Mouse (Mus musculus) fat pad, adult 2 months (tissue): ENCODE data around the gene Sesn1.

Experiments
- DNase-seq: peaks from one replicate; pipeline ENCODE4 v3.0.0-alpha.2; 2011; ENCODE audit warnings: low read depth, low spot score; ENCODE audit errors: extremely low read depth

Sesn1 gene

DNA sequence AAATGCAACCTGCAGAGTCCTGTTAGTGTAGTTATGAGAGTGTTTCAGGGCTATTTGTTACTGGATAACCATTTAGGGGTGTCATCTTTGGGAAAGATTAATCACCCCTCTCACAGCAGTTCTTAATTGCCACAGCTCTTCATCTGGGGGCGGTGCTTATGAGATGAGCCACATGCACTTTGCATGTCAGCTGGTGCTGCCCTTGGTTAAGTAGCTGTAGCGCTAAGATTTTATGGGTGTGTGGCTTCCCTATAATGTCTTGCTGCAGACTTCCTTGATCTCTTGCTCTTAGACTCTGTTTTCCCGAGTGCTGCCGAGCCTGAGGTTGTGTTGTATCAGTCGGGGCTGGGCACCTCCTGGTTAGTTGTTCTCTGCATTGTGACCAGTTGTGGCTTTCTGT lies 58.2 kb downstream of the Sesn1 start:
- no peak for DNase-seq

DNA sequence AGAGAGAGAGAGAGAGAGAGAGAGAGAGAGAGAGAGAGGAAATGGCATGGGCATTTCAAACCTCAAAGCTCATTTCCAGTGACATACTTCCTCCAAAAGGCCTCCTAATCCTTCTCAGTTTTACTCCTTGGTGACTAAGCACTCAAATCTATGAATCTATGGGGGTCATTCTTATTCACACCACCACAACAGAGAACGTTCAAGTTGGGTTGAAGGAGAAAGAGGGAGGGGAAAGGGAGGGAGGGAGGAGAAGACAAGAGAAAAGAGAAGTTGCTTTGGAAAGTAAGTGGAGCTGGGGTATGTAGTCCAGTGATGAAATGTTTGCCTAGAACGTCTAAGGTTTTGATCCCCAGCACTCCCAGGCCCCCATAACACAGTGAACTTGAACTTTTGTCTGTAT lies 60.4 kb downstream of the Sesn1 start:
- DNase-seq, result no peak

DNA sequence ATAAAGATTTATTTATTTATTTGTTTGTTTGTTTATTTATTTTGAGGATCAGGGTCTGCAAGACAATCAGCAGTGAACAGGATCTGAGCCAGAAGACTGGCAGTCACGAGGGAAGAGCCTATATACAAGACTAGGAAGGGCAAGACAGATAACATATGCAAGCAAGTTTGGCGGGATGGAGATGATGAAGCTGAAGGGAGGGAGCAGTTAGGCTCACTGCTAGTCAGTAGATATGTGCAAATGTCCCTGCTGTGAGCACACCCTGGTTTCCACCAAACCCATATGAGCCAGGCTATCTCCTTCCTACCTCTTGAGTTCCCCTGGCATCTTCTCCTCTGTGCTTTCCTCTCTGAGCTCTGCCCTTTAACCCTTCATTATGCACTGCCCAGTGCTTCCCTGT lies 61.8 kb downstream of the Sesn1 start:
- no peak for DNase-seq

DNA sequence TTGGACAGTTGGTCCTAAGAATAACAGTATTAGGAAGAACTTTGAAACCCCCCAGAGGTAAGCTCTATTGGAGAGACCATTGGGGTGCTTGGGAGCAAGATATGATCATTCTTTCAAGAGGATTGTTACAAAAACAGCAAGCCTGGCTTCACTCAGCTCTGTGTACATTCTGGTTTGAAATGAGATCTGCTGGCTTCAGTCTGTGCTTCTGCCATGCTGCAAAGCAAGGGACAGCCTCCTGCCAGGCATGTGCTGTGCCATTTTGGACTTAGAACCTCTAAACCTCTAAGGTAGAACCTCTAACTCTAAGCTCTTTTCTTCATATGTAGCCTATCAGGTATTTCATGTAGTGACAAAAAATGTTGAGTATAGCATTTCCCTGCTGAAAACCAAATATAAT lies 65.9 kb downstream of the Sesn1 start:
- no peak for DNase-seq

DNA sequence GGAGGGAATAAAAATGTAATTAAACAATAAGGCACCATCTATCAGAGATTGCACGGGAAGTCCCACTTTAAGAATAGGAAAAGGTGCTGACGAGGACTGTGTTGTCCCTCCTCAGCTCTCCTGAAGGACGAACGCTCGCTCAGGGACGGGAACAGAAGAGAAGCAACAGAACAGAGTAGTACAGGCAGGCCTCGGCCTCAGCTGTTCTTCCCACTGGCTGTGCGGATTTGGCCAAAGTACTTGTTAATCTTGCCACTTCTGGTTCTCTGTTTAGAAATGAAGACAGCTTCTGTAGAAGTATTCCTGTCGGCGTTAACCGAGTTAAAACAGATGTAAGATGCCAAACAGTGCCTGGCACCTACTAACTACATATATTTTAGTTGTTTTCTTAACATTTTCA lies 68.6 kb downstream of the Sesn1 start:
- DNase-seq, result no peak

DNA sequence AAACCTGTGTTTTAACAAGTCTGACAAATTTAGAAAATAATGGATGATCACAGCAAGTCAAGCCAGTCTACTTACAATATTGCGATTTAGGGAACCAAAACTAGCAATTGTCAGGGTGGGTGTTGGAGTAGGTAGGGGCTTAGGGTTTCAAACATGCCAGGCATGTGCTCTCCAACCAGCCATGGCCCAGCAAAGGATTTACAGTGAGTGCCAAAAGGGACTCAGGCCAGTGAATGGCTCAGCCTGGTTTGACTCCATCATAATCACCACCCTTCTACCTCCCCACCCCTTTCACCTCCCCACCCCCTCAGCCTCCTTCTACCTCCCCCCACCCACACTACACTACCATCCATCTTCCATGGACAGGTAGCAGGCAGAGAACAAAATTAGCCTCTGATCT lies 69.9 kb downstream of the Sesn1 start:
- DNase-seq, result no peak

DNA sequence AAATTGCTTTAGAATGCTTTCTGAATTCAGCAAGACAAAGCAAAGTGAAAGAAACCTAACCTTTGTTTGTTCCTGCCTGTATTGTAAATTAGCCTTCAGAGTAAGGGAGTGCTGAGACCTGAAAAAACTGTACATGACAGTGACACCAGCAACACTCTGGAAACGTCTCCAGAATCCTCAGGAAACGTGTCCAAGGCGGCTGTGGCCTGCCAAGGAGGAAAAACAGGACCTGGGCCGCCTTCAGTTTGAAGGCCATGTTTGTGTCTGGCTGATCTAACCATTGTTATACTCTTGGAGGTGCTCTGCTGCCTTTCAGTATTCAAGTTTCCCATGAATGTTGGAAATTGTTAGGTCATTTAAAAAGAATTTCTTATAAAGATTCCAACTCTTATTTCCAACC lies 70.5 kb downstream of the Sesn1 start:
- DNase-seq, result no peak

DNA sequence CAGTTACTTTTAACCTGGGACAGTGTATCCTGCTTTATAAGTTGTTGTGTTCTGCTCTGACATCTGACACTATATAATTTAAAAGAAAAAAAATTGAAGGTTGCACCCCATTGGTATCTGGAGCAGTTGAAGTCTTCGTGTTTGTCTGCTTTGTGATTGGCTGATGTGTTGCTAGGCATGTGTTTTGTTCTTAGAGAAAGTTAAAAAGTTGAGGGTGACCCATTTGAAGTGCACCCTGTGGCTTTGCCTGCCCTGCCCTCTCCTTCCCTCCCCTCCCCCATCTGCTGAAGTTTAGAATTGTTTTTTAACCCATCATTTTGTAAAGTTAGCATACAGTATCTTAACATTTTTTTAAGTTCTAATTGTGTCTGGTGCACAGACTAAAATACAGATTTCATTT lies 71.0 kb downstream of the Sesn1 start:
- no peak for DNase-seq

DNA sequence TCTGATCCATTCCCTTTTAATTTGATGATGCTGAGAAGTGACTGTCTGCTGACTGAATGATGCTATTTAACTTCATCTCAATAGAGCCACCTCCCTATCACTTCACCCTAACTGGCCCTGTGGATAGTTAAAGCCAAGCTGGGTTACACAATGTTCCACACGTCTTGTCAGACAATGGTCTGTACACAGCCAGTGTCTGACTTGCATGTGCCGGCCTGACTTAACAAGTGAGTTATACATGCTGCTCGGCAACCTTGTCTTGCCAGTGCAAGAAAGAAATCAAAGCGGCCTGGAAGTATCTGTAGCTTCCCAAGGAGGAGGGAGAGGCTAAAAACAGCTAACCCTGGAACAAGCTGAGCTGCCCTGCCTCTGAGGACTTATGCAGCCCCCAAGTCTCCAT lies 71.7 kb downstream of the Sesn1 start:
- DNase-seq, result no peak

DNA sequence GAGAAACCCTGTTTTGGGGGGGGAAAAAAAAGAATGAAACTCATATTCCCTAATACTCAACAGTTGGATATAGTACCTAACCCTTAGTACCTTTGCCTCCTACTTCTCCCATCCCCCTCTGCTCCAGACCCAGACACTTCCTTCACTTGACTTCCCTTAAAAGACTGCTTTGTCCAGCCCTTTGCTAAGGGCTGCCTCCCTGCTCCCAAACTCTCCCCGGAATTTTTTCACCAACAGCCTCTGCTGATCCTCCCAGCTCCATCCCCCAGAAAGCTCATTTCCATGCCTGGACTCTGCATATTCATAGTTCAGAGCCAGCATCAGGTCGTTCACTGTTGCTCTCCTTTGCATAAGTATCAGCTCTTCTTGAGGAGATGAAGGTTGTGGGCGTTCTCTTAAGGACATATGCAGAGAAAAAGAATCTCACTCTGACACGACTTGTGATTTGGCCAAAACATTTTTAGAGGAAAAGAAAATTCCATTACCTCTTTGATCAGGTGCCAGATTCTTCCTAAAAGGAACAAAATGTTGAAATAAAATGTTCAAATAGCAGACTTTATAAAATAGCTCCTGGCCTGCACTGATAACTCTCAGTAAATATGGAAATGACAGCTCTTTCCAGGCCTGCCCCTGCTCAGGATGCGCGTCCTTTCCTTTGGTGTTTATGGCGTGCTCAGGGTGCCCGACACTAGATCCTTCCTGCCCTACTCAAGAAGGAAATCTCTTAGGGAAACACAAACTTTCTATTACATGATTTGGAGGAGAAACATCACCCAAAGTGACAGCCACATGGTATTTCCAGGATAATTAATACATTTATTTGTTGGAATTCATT lies 74.2 kb downstream of the Sesn1 start:
- DNase-seq, result no peak

DNA sequence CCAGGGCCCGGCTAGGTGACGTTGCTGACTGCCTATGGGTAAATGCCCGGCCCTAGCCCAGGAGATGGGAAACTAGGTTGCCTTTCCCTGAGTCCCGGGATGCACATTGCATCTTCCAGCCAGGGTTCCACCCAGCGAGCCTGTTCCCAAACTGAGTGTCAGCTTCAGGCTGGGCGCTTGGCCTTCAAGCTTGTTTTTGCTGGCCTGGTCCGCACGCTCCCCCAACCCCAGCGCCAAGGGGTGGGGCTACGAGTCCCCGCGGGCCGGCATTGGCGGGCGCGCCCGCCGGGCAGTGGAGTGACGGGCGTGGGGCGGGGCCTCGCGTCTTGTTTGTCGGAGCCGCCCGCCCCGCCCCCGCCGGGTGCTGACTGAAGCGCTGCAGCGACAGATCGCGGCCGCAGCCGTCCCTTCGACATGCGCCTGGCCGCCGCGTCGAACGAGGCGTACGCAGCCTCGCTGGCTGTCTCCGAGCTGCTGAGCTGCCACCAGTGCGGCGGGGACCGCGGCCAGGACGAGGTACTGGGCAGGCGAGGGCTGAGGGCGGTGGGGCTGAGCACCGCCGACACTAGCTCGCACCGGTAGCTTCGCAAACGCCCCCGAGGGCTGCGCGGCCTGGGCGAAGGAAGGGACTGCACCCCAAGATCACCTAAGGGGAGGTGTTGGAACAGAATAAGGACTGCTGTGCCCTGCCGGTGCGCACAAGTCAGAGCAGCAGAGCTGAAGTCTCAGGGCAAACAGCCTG lies 77.5 kb downstream of the Sesn1 start:
- DNase-seq, result no peak

DNA sequence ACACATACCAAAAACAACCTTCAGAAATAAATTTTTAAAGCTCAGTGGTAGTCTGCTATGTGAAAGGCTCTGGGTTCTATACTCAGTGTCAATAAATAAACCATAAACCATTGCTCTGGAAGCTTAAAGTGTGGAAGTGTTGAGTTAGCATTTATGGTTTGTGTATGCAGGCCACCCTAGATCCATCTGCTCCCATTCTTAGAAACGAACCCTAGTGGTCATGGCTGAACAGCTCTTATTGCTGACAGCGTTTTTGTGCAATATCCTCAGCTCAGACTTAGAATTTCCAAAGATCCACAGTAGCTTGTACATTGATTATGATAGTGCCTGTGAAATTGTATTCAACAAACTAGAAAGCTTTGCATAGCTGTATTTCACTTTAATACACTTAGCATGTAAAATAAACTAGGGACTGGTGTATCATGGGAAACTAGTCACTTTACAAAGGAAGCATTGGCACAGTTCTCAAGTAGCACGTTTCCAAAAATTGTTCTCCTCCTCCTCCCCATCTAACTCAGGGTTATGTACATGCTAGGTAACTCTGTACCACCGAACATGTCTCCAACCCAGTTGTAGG lies 78.7 kb downstream of the Sesn1 start:
- no peak for DNase-seq

DNA sequence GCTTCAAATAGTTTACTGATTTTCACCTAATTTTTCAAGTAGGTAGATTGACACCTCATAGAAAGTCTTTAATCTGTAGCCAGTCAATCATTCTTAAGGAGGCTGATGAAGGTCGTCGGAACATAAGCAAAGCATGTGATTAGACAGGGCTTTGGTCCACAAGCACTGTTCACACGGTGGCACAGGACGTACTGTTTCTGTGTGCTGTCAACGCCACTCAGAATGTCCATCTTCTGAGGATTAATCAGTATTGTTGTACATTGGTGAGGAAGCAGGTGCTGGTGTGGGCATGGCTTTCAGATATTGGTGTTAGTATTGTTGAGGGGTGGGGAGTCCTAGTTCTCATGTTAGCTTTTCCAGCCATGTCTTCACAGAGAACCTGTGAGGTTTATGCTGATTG lies 79.8 kb downstream of the Sesn1 start:
- DNase-seq, result no peak

DNA sequence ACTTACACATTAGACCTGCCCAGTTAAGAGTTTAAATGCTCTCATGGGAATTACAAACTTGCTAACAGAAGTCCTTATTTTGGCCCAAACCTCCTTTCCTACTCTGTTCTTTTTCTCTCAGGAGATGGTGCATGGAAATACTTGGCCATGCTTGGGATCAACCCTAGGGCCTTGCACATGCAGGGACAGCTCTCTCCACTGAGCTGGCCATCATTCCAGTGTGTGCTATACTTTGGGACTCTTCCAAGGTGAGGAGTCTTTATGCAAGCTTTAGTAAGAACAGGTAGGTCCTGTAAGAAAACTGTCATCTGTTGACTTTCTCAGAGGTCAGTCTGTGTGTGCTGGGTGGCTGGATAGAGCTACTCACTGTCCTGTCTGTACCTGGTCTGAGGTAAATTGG lies 80.8 kb downstream of the Sesn1 start:
- peak; percentile 86 for DNase-seq

DNA sequence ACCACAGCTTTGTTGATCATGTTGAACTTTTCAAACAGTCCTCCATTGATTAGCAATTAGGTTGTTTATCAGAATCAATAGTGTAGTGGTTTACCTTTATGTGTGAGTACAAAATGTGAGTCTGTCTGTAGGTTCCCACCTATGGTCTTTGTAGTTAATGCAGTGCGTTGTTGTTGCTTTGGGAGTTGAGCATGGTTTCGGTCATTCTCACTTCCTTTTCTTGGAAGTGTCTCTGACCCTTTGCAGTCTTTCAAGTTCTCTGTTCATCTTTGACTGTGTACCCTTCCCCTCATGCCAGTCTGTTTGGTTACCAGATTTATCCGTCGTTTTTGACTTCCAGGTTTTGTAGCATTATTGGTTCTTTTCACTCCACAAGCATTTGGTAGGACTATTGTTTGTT lies 81.6 kb downstream of the Sesn1 start:
- no peak for DNase-seq

DNA sequence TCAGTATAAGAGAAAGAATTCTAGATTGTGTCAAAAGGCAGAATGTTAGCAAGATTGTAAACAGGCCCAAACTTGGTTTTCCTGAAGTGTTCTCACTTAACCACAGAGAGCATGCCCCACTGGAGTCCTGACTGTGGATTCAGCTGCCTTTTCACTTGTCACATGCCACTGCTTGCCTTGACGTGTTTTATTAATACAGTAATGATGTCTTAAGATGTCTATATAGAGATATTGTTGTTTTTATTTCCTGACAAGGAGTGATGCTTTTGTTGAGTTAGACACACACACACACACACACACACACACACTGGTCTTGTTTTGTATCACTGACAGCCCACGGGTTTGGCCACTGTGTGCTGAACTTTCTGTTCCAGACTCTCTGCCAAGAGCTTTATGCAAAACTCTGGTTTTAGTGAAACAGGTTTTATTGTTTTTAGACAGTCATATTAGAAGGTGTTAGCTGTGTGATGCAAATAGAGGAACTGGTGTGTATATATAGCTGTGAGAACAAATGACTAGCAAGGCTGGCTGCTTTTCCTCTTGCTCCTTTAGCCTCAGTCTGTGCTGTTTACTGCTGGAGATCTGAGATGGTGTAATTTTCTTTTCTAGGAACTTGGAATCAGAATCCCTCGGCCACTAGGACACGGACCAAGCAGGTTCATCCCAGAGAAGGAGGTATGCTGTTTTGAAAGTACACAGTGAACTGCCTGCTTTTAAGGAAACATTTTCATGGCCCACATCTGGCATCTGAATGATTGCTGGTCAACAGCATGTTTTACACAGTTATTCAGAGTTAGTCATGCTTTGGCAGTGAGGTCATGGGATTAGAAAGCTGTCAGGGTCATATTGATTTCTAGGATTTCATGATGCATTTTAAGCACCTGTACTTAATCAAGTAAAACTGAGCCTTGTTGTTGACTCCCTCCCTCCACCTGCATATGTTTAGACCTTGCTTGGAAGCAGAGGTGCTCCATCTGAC lies 84.0 kb downstream of the Sesn1 start:
- DNase-seq, result peak; percentile 98

DNA sequence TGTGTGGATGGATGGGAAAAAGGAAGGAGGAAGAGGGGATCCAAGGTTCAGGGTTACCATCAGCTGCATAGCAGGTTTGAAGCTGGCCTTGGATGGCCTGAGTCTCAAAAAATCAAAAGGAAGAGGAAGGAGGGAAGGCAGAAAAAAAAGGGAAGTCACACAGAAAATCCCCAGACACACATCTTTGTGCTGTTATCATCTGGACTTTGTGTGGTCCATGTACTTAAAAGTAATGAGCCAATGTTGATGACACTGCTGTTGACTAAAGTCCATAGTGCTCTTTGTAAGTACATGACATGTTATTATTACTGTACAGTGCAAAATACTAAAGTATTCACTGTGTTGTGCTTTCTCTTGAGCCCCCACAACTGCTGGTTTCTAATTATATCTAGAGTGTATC lies 86.7 kb downstream of the Sesn1 start:
- DNase-seq, result no peak

DNA sequence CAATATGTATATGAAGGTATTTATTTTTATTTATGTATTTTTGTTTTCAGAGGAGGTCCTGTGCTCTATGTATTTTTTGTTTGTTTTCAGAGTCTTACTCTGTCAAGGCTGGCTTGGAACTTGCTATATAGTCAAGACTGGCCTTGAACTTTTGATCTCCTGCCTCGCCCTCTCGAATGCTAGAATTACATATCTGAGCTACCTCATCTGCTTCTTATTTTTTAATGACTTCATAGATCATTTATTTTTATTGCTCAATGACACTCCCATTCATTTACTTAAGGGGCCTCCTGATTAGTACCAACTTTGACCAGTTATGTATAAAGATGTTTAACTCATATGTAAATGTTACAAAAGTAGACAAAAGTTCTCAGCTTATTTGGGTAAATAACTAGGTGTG lies 87.1 kb downstream of the Sesn1 start:
- no peak for DNase-seq

DNA sequence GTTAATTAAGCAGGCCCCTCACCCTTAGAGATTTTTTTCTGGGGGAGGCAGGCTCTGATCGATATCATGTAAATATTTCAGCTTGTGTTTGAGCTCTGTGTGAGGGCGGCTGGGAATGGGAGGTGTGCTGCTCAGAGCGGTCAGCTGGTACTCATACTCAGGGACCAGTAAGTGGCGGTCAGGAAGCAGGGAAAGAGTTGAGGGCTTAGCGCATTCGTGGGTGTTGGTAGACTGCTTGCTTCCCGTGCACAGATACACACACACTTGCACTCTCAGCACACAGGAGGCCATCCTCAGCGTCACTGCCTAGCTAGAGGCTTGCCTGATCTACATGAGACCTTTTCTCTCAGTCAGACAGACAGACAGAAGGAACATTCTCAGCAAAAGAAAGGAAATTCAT lies 91.7 kb downstream of the Sesn1 start:
- DNase-seq, result no peak

DNA sequence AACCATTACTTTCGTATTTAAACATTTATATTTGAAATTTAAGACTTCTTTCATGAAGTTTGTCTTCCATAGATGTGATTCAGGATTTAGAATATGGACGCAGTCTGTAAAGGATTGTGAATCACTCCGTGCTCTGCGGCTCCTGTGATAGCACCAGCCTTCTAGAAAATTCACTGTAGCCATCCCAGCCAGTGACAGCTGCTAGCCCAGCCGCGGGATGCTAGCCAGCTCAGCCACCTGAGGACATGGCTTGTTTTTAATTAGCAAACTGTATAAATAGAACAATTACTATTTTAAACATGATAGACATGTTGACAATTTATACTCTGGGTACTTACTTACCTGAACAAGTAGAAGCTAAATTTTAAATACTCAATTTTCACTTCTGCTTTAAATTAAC lies 92.1 kb downstream of the Sesn1 start:
- DNase-seq, result no peak

DNA sequence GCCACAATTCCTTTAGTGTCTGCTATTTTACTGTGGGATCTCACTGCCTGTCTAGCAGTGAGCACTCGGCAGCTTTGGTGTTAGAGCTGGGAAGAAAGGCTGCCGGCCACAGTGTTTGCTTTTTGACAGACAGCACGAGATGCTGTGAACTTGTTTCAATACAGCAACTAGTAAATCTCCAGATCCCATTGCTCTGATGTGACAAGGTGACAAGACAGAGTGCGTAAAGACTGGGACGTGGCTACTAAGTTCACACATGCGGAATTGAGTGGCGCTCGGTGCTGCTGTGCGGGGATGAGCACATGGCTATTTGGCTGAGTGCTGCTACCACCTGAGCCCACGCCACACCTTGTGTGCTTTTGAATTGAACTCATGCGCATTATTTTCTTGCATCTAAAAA lies 97.7 kb downstream of the Sesn1 start:
- DNase-seq, result no peak
